Comparison of ENCODE assay signal across 11 mouse cellular contexts in genomic region chr2:71594466-71594865, GRCm38 (mm10). TPM values are rescaled to one million over a fixed set of nuclear protein-coding genes. Genes with fewer than 3 reads are reported as not detected.
DNase-seq lines count a peak whose midpoint lies in the region; ATAC-seq and TF ChIP-seq lines count a peak whose summit lies in the region.
"Had no signal": no experiment of that assay in that cellular context is flagged by ENCODE, and none has a peak within 500 bp of the region (broad histone marks: within the 10 kb centered on the region; RNA-seq: fewer than 3 reads in every experiment).

No protein-coding gene starts in this region.

- H3K27me3 ChIP-seq in limb, embryonic 15.5 days: no peaks in the 10 kb centered on the region
- no peaks in the 10 kb centered on the region for H3K27me3 ChIP-seq in kidney, embryonic 14.5 days (ENCODE audit: control insufficient read depth, insufficient read depth, low read length)
- H3K27me3 ChIP-seq: hindbrain, embryonic 15.5 days had no signal

- H3K27ac ChIP-seq in gastrocnemius, adult 2 months: no peak overlapping the region
- peak overlapping the region; percentile 40; the same call in 1 of the 2 replicates for H3K27ac ChIP-seq in limb, embryonic 15.5 days
- no peak overlapping the region for H3K27ac ChIP-seq in kidney, embryonic 14.5 days (ENCODE audit: low read depth, low read length)
- H3K27ac ChIP-seq: hindbrain, embryonic 15.5 days had no signal

- 31% methylated on average over 7 of the region's 7 CpGs for WGBS in limb, embryonic 15.5 days
- 60% methylated on average over 7 of the region's 7 CpGs for WGBS in kidney, embryonic 14.5 days

- no peak overlapping the region for H3K4me3 ChIP-seq in gastrocnemius, adult 2 months
- H3K4me3 ChIP-seq in limb, embryonic 15.5 days: no peak overlapping the region
- H3K4me3 ChIP-seq in kidney, embryonic 14.5 days (ENCODE audit: low read length): no peak overlapping the region
- H3K4me3 ChIP-seq: hindbrain, embryonic 15.5 days had no signal

- no peak for TF ChIP-seq CTCF in gastrocnemius, adult 2 months (IDR thresholded peaks at IDR 0.05)

- intact Hi-C loops in gastrocnemius, adult 2 months (cut with DNase I): no loop called here

- no peaks in the 10 kb centered on the region for H3K36me3 ChIP-seq in limb, embryonic 15.5 days
- no peaks in the 10 kb centered on the region for H3K36me3 ChIP-seq in kidney, embryonic 14.5 days (ENCODE audit: control insufficient read depth, insufficient read depth, low read length)
- H3K36me3 ChIP-seq: hindbrain, embryonic 15.5 days had no signal

- no peak for ATAC-seq in limb, embryonic 15.5 days (ENCODE audit: insufficient number of reproducible peaks, low FRiP score, low TSS enrichment, low read depth)
- no peak for ATAC-seq in kidney, embryonic 14.5 days (ENCODE audit: low FRiP score, low TSS enrichment)
- ATAC-seq: forebrain, embryonic 16.5 days had no signal

- no peak overlapping the region for H3K4me2 ChIP-seq in limb, embryonic 15.5 days
- no peak overlapping the region for H3K4me2 ChIP-seq in kidney, embryonic 14.5 days (replicated peaks; ENCODE audit: low read depth, low read length)
- H3K4me2 ChIP-seq: hindbrain, embryonic 15.5 days had no signal

- DNase-seq in gastrocnemius, adult 2 months: peak; percentile 38
- DNase-seq in gastrocnemius, postnatal 4 days (ENCODE audit: low spot score in 2 of 2): no peak
- peak; percentile 48 to 68 for DNase-seq in urinary bladder, adult 18-20 months (ENCODE audit: low spot score in 2 of 2)
- DNase-seq in urinary bladder, postnatal 10 days (ENCODE audit: low spot score): no peak
- no peak for DNase-seq in left cerebral cortex, adult 11 months (ENCODE audit: low spot score)
- no peak for DNase-seq in kidney, postnatal 14 days

- H3K9me3 ChIP-seq in limb, embryonic 15.5 days: no peaks in the 10 kb centered on the region
- no peaks in the 10 kb centered on the region for H3K9me3 ChIP-seq in kidney, embryonic 14.5 days (ENCODE audit: control insufficient read depth, low read length)
- H3K9me3 ChIP-seq: hindbrain, embryonic 15.5 days had no signal

- H3K4me1 ChIP-seq in limb, embryonic 15.5 days: peaks cover 16% of the 10 kb centered on the region
- no peaks in the 10 kb centered on the region for H3K4me1 ChIP-seq in kidney, embryonic 14.5 days (ENCODE audit: control insufficient read depth, insufficient read depth, low read length)
- H3K4me1 ChIP-seq: hindbrain, embryonic 15.5 days had no signal

- no peak overlapping the region for H3K9ac ChIP-seq in limb, embryonic 15.5 days
- H3K9ac ChIP-seq in kidney, embryonic 14.5 days (ENCODE audit: low read depth, low read length): no peak overlapping the region
- H3K9ac ChIP-seq: hindbrain, embryonic 15.5 days had no signal

RNA-seq across cellular contexts. Expression of gene Dlx2, which starts 47.9 kb away (rescaled TPM):
- total RNA-seq in gastrocnemius, adult 2 months (2021): not detected
- under 1 TPM; 0.10 to 0.13 TPM for total RNA-seq in gastrocnemius, postnatal 4 days (2021)
- polyA plus RNA-seq in limb, embryonic 15.5 days (2015; fragmentation: Nextera tagmentation; extraction: Ambion mirVana): 3.5 and 3.6 TPM in 2 replicates
- not detected in 2 replicates for polyA plus RNA-seq in kidney, embryonic 14.5 days (2014; fragmentation: Nextera tagmentation; extraction: Ambion mirVana)
- total RNA-seq: liver, adult 2 months had no signal
- polyA plus RNA-seq: liver, adult 2 months had no signal

Comparison
In these comparisons a context has a peak if more than half of its experiments do, and no peak if none do; other contexts are left out.
1. DNase-seq: peak in gastrocnemius, adult 2 months (single experiment) and urinary bladder, adult 18-20 months (2 of 2); none in gastrocnemius, postnatal 4 days (0 of 2), urinary bladder, postnatal 10 days (single experiment), left cerebral cortex, adult 11 months (single experiment) and kidney, postnatal 14 days (single experiment).